Mouse (Mus musculus) midbrain, postnatal 0 days (tissue): ENCODE results near the gene Hist1h2bk. TPM values are rescaled to one million over a fixed set of nuclear protein-coding genes. Genes with fewer than 3 reads are reported as not detected.

ENCODE experiments used
- ATAC-seq: fragments of 200-750 bp; cut with Nextera tagmentation; 2 replicates; pipeline ENCODE4 v1.8.0; 2017; ENCODE audit warnings: moderate number of reproducible peaks, mild to moderate bottlenecking, moderate TSS enrichment, moderate library complexity; ENCODE audit not compliant: low FRiP score
- DNase-seq: peaks from one replicate; pipeline ENCODE4 v3.0.0-alpha.2; 2015; ENCODE audit warnings: low spot score
- H3K27ac ChIP-seq: fragments of 300-500 bp; sonication (generic); 2 replicates; pipeline ENCODE4 v1.5.1; 2014; ENCODE audit warnings: low read depth, mild to moderate bottlenecking, low read length, mixed read lengths
- H3K27me3 ChIP-seq: fragments of 300-500 bp; sonication (generic); 2 replicates; pipeline ENCODE4 v1.6.1; 2014; ENCODE audit warnings: low read length, control low read depth, mixed read lengths; ENCODE audit not compliant: insufficient read depth
- H3K36me3 ChIP-seq: fragments of 300-500 bp; sonication (generic); 2 replicates; pipeline ENCODE4 v1.6.1; 2014; ENCODE audit warnings: low read length, control low read depth, mixed read lengths; ENCODE audit not compliant: insufficient read depth
- H3K4me1 ChIP-seq: fragments of 300-500 bp; sonication (generic); 2 replicates; pipeline ENCODE4 v1.6.1; 2014; ENCODE audit warnings: mild to moderate bottlenecking, control low read depth, antibody characterized with exemption, low read length, mixed read lengths; ENCODE audit not compliant: insufficient read depth
- H3K4me2 ChIP-seq: fragments of 300-500 bp; sonication (generic); 2 replicates; pipeline ENCODE4 v1.6.1; 2014; ENCODE audit warnings: low read depth, mild to moderate bottlenecking, low read length, mixed read lengths; ENCODE audit not compliant: poor library complexity, severe bottlenecking
- H3K4me3 ChIP-seq: fragments of 300-500 bp; sonication (generic); 2 replicates; pipeline ENCODE4 v1.5.1; 2014; ENCODE audit warnings: low read depth, mild to moderate bottlenecking, low read length, moderate library complexity
- H3K9ac ChIP-seq: fragments of 300-500 bp; sonication (generic); replicated peaks from 2 replicates; pipeline ENCODE4 v1.6.1; 2014; ENCODE audit warnings: mild to moderate bottlenecking, low read length, moderate library complexity, mixed read lengths; ENCODE audit not compliant: poor library complexity, severe bottlenecking
- H3K9me3 ChIP-seq: fragments of 300-500 bp; sonication (generic); 2 replicates; pipeline ENCODE4 v1.6.1; 2016; ENCODE audit warnings: low read length, control low read depth
- CTCF ChIP-seq: IDR thresholded peaks from 2 replicates; pipeline ENCODE4 v1.5.1; 2016; ENCODE audit warnings: antibody characterized with exemption, mild to moderate bottlenecking
- WGBS: fragments of 180-500 bp; shearing (Covaris S2); extraction: QIAGEN DNeasy Blood & Tissue Kit; methylation state at CpG from one replicate; pipeline ENCODE4 v1.1.7; 2014; 5-methylcytosine and 5-hydroxymethylcytosine counted together
- polyA plus RNA-seq: library from polyadenylated mRNA; unstranded; fragments of >200 nt; fragmentation: Nextera tagmentation; extraction: Ambion mirVana; gene quantifications from 2 replicates; pipeline ENCODE4 v1.2.1, GENCODE M21; 2015
- total RNA-seq: library from RNA; depleted of rRNA; stranded (reverse); fragments of >200 nt; gene quantifications from 2 replicates; pipeline ENCODE4 v1.2.3, GENCODE M21; 2014

Gene Hist1h2bk
- total and polyA plus RNA-seq, 2 experiments from 2014 or later = 321 TPM; not detected in 1

DNA sequence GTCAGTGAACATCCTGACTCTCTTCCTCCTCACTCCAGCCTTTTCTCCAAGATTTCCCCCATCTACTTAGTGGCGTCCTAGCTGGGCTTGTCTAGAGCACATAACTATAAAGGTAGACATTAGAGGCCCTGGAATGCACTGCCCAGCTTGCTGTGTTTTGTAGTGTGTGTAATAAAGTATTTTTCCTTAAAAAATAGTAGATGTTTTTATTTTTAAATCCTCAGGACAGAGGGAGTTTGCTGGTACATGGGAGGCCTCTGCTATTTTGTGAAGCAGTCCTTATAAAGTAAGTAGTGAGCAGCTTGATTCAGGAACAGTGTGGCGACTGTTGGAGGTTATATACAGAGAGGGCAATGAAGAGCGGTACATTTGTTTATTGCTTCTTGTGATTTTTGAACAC, 27.0 kb upstream of the Hist1h2bk start:
- ATAC-seq = no peak
- no peaks in the 10 kb centered on the region for H3K9me3 ChIP-seq
- peaks cover 86% of the 10 kb centered on the region for H3K27me3 ChIP-seq
- no peak overlapping the region for H3K27ac ChIP-seq
- H3K9ac ChIP-seq = no peak overlapping the region
- no peaks in the 10 kb centered on the region for H3K36me3 ChIP-seq
- 79% methylated on average over 3 of the region's 3 CpGs for WGBS
- DNase-seq = no peak
- no peak overlapping the region for H3K4me3 ChIP-seq
- H3K4me2 ChIP-seq = no peak overlapping the region
- TF ChIP-seq CTCF = no peak
- peaks cover 6% of the 10 kb centered on the region for H3K4me1 ChIP-seq

DNA sequence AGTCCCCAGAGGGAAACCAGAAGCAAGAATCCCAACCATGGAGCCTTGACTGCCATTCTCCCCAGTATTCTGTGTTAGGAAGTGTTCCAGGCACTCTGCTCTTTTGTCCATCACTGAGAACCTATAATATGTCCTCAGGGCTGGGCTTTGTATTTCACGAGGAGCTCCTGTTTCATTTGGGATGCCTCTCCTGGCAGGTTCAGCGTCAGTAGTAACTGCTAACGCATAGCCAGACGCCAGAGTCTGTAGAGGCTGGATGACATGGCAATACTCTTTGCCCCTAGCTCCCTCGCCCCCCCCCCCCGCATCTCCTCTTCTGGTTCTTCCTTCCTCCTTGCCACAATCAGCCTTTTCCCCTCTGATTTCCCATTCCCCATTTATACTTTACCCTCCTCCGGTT, 26.0 kb upstream of the Hist1h2bk start, which contains the start of gene Prss16:
Gene Prss16 (minus strand): TSS at position 101 of the 400 bp plus-strand sequence.
- H3K4me1 ChIP-seq = peaks cover 6% of the 10 kb centered on the region
- WGBS = 36% methylated on average over 7 of the region's 7 CpGs
- H3K27ac ChIP-seq = no peak within 1 kb of the TSS
- no peak for TF ChIP-seq CTCF
- DNase-seq (no peak), ATAC-seq (no peak)
- no peaks in the 10 kb centered on the region for H3K36me3 ChIP-seq
- H3K9me3 ChIP-seq = no peaks in the 10 kb centered on the region
- H3K27me3 ChIP-seq = peaks cover 82% of the 10 kb centered on the region
- no peak within 1 kb of the TSS for H3K4me3 ChIP-seq
- no peak within 1 kb of the TSS for H3K4me2 ChIP-seq
- no peak within 1 kb of the TSS for H3K9ac ChIP-seq

DNA sequence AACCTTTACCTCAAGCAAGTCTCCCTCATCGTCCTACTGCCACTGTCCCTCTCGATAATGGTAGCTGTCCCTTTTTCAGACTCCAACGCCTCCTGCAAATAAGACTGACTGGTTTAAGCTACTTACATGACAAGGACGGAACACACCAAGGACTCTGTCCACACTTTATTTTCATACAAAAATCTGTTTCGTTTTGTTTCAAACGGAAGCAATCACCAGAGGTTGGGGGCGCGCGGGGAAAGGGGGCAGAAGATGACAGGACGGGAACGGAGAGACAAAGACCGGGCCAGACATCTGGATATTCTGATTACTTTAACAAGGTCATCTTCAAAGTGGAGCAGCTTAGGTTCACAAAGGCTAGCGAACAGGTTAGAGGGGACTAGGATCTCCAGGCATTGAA, 22.0 kb upstream of the Hist1h2bk start:
- TF ChIP-seq CTCF = no peak
- no peak overlapping the region for H3K9ac ChIP-seq
- H3K9me3 ChIP-seq = no peaks in the 10 kb centered on the region
- H3K36me3 ChIP-seq = no peaks in the 10 kb centered on the region
- DNase-seq (no peak), ATAC-seq (no peak)
- no peak overlapping the region for H3K4me2 ChIP-seq
- 25% methylated on average over 13 of the region's 13 CpGs for WGBS
- no peak overlapping the region for H3K4me3 ChIP-seq
- no peaks in the 10 kb centered on the region for H3K4me1 ChIP-seq
- peaks cover 76% of the 10 kb centered on the region for H3K27me3 ChIP-seq
- no peak overlapping the region for H3K27ac ChIP-seq

DNA sequence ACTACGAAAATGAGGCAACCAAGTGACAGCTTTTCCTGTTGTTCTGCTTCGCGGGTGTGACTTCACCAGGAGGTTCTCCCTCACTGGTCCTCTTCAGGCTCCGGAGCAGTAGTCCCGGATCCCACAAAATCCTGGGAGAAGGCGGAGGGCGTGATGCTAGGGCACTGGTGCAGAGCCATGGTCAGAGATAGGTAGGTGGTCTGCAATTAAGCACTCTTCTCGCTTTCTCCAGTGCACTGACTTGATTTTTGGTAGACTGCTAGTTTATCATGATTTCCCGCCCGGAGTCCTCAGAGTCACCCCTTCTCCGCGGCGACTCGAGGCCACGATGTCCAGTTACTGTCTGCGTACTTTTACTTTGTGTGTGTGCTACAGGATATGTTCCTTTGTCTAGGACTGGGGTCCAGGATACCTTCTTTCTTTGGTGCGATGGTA, 21.2 kb upstream of the Hist1h2bk start:
- peaks cover 76% of the 10 kb centered on the region for H3K27me3 ChIP-seq
- ATAC-seq (no peak), DNase-seq (no peak)
- no peaks in the 10 kb centered on the region for H3K36me3 ChIP-seq
- H3K9ac ChIP-seq = no peak overlapping the region
- 21% methylated on average over 17 of the region's 17 CpGs for WGBS
- H3K4me3 ChIP-seq = no peak overlapping the region
- no peak for TF ChIP-seq CTCF
- no peaks in the 10 kb centered on the region for H3K4me1 ChIP-seq
- no peak overlapping the region for H3K4me2 ChIP-seq
- H3K27ac ChIP-seq = no peak overlapping the region
- no peaks in the 10 kb centered on the region for H3K9me3 ChIP-seq

DNA sequence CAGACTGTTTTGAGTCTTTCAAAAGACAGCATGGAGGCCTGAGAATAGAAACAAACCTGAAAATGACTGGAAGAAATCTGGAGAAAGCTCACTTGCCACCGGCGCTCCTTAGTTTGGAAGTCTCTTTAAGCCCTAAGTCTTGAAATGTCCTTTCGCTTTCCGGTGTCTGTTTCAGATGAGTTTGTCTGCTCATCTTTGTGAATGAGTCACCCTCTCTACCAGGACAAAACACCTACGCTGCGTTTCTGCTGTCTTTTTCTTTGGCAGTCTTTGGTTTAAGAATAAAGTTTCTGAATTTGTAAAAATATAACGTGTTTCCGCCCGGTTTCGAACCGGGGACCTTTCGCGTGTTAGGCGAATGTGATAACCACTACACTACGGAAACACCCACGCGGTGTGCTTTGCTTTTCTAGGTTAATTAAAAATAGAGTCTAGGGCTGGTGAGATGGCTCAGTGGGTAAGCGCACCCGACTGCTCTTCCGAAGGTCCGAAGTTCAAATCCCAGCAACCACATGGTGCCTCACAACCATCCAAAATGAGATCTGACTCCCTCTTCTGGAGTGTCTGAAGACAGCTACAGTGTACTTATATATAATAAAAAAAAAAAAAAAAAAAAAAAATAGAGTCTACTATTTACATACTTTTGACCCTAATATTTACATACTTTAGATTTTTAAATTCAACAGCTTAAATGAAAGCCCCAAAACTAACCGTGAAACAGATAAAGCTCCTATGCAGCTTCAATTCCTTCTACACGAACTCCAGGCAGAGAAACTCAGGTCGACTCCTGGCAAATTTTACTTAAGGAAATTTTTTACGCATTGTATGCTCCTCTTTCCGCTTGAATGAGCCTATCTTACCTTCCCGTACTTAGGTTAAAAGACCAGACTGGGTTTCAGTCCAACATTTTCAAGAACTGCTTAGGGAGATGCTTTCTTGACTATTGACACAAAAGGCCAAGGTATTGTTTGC, 19.9 kb upstream of the Hist1h2bk start:
- Histone ChIP-seq H3K27ac (no peak overlapping the region), H3K27me3 (peaks cover 64% of the 10 kb centered on the region), H3K9me3 (no peaks in the 10 kb centered on the region), H3K4me1 (no peaks in the 10 kb centered on the region), H3K36me3 (no peaks in the 10 kb centered on the region), H3K4me3 (no peak overlapping the region), H3K9ac (no peak overlapping the region), H3K4me2 (no peak overlapping the region)
- 16% methylated on average over 27 of the region's 27 CpGs for WGBS
- no peak for TF ChIP-seq CTCF
- DNase-seq = peak; percentile 74
- ATAC-seq = 0 out of 2 replicates have a peak, but pooled peaks have one; percentile 60
